Comparison of ENCODE assay signal across 12 mouse cellular contexts in genomic region chr6:38919135-38919740, GRCm38 (mm10). TPM values are rescaled to one million over a fixed set of nuclear protein-coding genes. Genes with fewer than 3 reads are reported as not detected.
A peak's percentile ranks its signal among the peaks of the same experiment; 100 is the strongest.
DNase-seq lines count a peak whose midpoint lies in the region; ATAC-seq and TF ChIP-seq lines count a peak whose summit lies in the region.
"Had no signal": no experiment of that assay in that cellular context is flagged by ENCODE, and none has a peak within 500 bp of the region (broad histone marks: within the 10 kb centered on the region; RNA-seq: fewer than 3 reads in every experiment).

No protein-coding gene starts in this region.

- ATAC-seq in liver, embryonic 16.5 days (ENCODE audit: low read depth), result no peak

- no peaks in the 10 kb centered on the region for H3K27me3 ChIP-seq in MEL (ENCODE audit: control insufficient read depth in 1 of 2, insufficient read depth in 2 of 2, low read length in 2 of 2)
- H3K27me3 ChIP-seq in liver, embryonic 16.5 days (ENCODE audit: control insufficient read depth, insufficient read depth, low read depth, low read length), result no peaks in the 10 kb centered on the region

- peaks cover 37 to 71% of the 10 kb centered on the region in 2 experiments for H3K4me1 ChIP-seq in MEL (ENCODE audit: control insufficient read depth in 1 of 2, insufficient read depth in 2 of 2, low read length in 2 of 2)
- peaks cover 17% of the 10 kb centered on the region for H3K4me1 ChIP-seq in bone marrow, adult 2 months (ENCODE audit: control insufficient read depth, insufficient read depth, low read length)
- peaks cover 96% of the 10 kb centered on the region for H3K4me1 ChIP-seq in liver, embryonic 16.5 days (ENCODE audit: control insufficient read depth, low read depth, low read length)

- TF ChIP-seq POLR2A in MEL (IDR thresholded peaks at IDR 0.05; ENCODE audit: control insufficient read depth in 1 of 2, insufficient read depth in 1 of 2, low read depth in 1 of 2, low read length in 2 of 2, poor library complexity in 1 of 2), result no peak
- no peak for TF ChIP-seq POLR2A in bone marrow, adult 2 months (IDR thresholded peaks at IDR 0.05; ENCODE audit: borderline replicate concordance, control insufficient read depth, low read depth, low read length)

- TF ChIP-seq RAD21 in MEL (IDR thresholded peaks at IDR 0.05; ENCODE audit: low read depth, low read length), result no peak

- H3K27ac ChIP-seq in MEL (ENCODE audit: control insufficient read depth, low read depth, low read length), result peak overlapping the region; percentile 32
- peak overlapping the region; percentile 58 for H3K27ac ChIP-seq in bone marrow, adult 2 months (ENCODE audit: control insufficient read depth, insufficient read depth, low read depth, low read length, poor library complexity)
- H3K27ac ChIP-seq in liver, embryonic 16.5 days (ENCODE audit: low read length), result peak overlapping the region; percentile 100

- H3K4me2 ChIP-seq in liver, embryonic 16.5 days (ENCODE audit: low read depth, low read length), result peak overlapping the region; percentile 17; the same call in 1 of the 2 replicates

- no peaks in the 10 kb centered on the region; the same call in 1 of the 2 replicates for H3K79me2 ChIP-seq in MEL (ENCODE audit: control insufficient read depth, insufficient read depth, low read length, poor library complexity)

- TF ChIP-seq EP300 in MEL (IDR thresholded peaks at IDR 0.05; ENCODE audit: low read depth in 1 of 2, low read length in 2 of 2), result no peak

- H3K9me3 ChIP-seq in MEL (replicated peaks; ENCODE audit: insufficient read depth, low read length), result no peaks in the 10 kb centered on the region
- H3K9me3 ChIP-seq in liver, embryonic 16.5 days (replicated peaks; ENCODE audit: control insufficient read depth, low read length), result no peaks in the 10 kb centered on the region

- WGBS in bone marrow, adult 2 months, result 8% methylated on average over 14 of the region's 14 CpGs
- 62% methylated on average over 14 of the region's 14 CpGs for WGBS in liver, embryonic 16.5 days (ENCODE audit: insufficient replicate concordance)

- no peak overlapping the region for H3K4me3 ChIP-seq in MEL (ENCODE audit: control insufficient read depth in 1 of 2, insufficient read depth in 1 of 2, low read depth in 2 of 2, low read length in 2 of 2)
- peak overlapping the region; percentile 62 for H3K4me3 ChIP-seq in bone marrow, adult 2 months (replicated peaks; ENCODE audit: control insufficient read depth, low read depth, low read length)
- no peak overlapping the region for H3K4me3 ChIP-seq in liver, embryonic 16.5 days (ENCODE audit: low read depth, low read length)

- DNase-seq in MEL (ENCODE audit: low read depth, low spot score), result no peak
- DNase-seq in kidney, adult 9 months, result peak; percentile 94
- no peak for DNase-seq in thymus, postnatal 25 days
- no peak for DNase-seq in retina, postnatal 1 day
- no peak for DNase-seq in adrenal gland, postnatal 25 days
- DNase-seq: adrenal gland, adult 8-10 months; cerebellum, adult 9-10 months; heart, postnatal 14 days; layer of hippocampus, adult 9-11 months had no signal

- TF ChIP-seq CTCF in MEL (IDR thresholded peaks at IDR 0.05 in 2 of 3, conservative IDR thresholded peaks at IDR 0.05 in 1 of 3; ENCODE audit: control insufficient read depth in 1 of 3, insufficient read depth in 1 of 3, low read depth in 2 of 3, low read length in 3 of 3, poor library complexity in 1 of 3, severe bottlenecking in 1 of 3), result no peak
- no peak for TF ChIP-seq CTCF in bone marrow, adult 2 months (IDR thresholded peaks at IDR 0.05; ENCODE audit: control insufficient read depth, insufficient read depth, low read length)

- peaks cover 0 to 57% of the 10 kb centered on the region in 2 experiments; a peak in 2 of 4 replicates for H3K36me3 ChIP-seq in MEL (ENCODE audit: control insufficient read depth in 1 of 2, insufficient read depth in 2 of 2, low read length in 2 of 2)
- H3K36me3 ChIP-seq in liver, embryonic 16.5 days (ENCODE audit: control insufficient read depth, insufficient read depth), result no peaks in the 10 kb centered on the region

- H3K9ac ChIP-seq in MEL (ENCODE audit: control insufficient read depth, low read depth, low read length, poor library complexity, severe bottlenecking), result 0 out of 2 replicates have a peak overlapping the region, but pooled peaks have one; percentile 21
- H3K9ac ChIP-seq in liver, embryonic 16.5 days (ENCODE audit: low read depth, low read length), result peak overlapping the region; percentile 26

TF ChIP-seq in MEL, 35 proteins besides CTCF, POLR2A, EP300 and RAD21:
- TF ChIP-seq ZKSCAN1 (IDR thresholded peaks at IDR 0.05; ENCODE audit: low read depth, low read length), result no peak
- TF ChIP-seq MYB (IDR thresholded peaks at IDR 0.05; ENCODE audit: low read depth, low read length), result no peak
- no peak for TF ChIP-seq NELFE (IDR thresholded peaks at IDR 0.05; ENCODE audit: low read depth, low read length)
- no peak for TF ChIP-seq GATA1 (IDR thresholded peaks at IDR 0.05; ENCODE audit: low read depth, low read length)
- TF ChIP-seq ETS1 (IDR thresholded peaks at IDR 0.05; ENCODE audit: low read depth, low read length), result no peak
- TF ChIP-seq BHLHE40 (IDR thresholded peaks at IDR 0.05; ENCODE audit: borderline replicate concordance, low read depth, low read length), result no peak
- no peak for TF ChIP-seq RCOR1 (IDR thresholded peaks at IDR 0.05; ENCODE audit: low read depth, low read length)
TF ChIP-seq in MEL: peak in this region for 0.

RNA-seq across cellular contexts. Expression of gene Hipk2, which starts 43.3 kb away (rescaled TPM):
- 3.9 and 4.3 TPM in 2 replicates for total RNA-seq in MEL (2012; rRNA removed)
- 10 to 100 TPM; 14.1 to 85.1 TPM for polyA plus RNA-seq in MEL (2012; ENCODE audit: insufficient read depth in 1 of 2, insufficient read length in 2 of 2, low read depth in 1 of 2, low replicate concordance in 2 of 2, missing spikeins in 1 of 2)
- 23.4 and 39.5 TPM in 2 replicates for polyA plus RNA-seq in bone marrow, adult 2 months (2011; ENCODE audit: insufficient read depth, insufficient read length, low replicate concordance, missing spikeins)
- polyA plus RNA-seq in liver, embryonic 16.5 days (2015; fragmentation: Nextera tagmentation; extraction: Ambion mirVana), result 17.5 and 19.8 TPM in 2 replicates
- total RNA-seq in adrenal gland, postnatal 25 days (2021), result 137 TPM in 2 replicates

RNA-seq across cellular contexts. Expression of gene Tbxas1, which starts 44.0 kb away (rescaled TPM):
- 0.54 and 0.65 TPM in 2 replicates for total RNA-seq in MEL (2012; rRNA removed)
- 1 to 10 TPM in 1 of 2 experiments, not detected in 1; 2.7 TPM for polyA plus RNA-seq in MEL (2012; ENCODE audit: insufficient read depth in 1 of 2, insufficient read length in 2 of 2, low read depth in 1 of 2, low replicate concordance in 2 of 2, missing spikeins in 1 of 2)
- 25.1 and 59.7 TPM in 2 replicates for polyA plus RNA-seq in bone marrow, adult 2 months (2011; ENCODE audit: insufficient read depth, insufficient read length, low replicate concordance, missing spikeins)
- polyA plus RNA-seq in liver, embryonic 16.5 days (2015; fragmentation: Nextera tagmentation; extraction: Ambion mirVana), result 10.8 and 12.8 TPM in 2 replicates
- total RNA-seq in adrenal gland, postnatal 25 days (2021), result 5.3 and 7.8 TPM in 2 replicates
- total RNA-seq: ES-E14 had no signal

Comparison
In these comparisons a context has a peak if more than half of its experiments do, and no peak if none do; other contexts are left out.
1. H3K27ac ChIP-seq: peak in every context shown above with its lines; median percentile 100 in liver, embryonic 16.5 days; 58 in bone marrow, adult 2 months; 32 in MEL.